Mouse (Mus musculus) Muller cell, postnatal 12 days (primary cell): ENCODE data around the gene Phykpl.

Experiments used
- DNase-seq: peaks from one replicate; pipeline ENCODE4 v3.0.0-alpha.2; 2015; ENCODE audit errors: inconsistent ontology term

The Phykpl gene

DNA sequence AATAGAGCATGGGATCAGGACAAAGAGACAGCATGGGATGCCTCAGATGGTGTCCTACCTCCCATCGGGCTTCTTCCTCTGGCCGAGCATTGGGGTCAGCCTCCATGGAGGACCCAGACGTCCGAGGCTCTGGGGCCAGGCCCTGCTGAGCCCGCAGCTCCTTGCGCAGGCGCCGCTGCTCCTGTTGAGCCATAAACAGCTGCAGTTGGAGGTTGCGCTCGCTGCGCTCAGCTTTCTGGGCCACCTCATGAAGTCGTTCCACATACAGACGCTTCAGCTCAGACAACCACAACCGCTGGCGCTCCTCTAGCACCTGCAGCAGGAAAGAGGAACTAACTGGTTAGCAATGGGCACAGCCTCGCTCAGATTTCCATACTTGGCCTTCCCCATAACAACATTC lies 59.7 kb downstream of the Phykpl start:
- DNase-seq = no peak

GRCm38 (mm10) chr11:51645293-51645692 lies 60.7 kb downstream of the Phykpl start:
- no peak for DNase-seq

DNA sequence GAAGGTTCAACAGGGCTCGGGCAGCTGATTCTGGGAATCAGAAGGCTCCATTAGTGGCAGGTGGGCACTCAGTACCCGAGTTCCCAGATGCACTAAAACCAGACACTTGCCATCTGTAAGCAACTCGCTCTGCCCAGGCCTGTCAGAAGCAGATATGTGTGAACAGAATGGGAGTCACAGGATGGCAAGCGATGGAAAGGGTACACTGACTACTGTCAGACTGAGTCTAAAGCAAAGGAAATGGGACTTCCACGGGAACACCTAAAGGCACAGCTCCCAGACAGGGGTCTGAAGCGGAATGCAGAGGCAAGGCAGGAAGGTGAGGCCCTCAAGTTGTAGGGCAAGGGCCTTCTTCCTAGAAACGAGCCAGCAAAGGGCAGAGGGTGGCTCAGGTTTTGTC lies 61.7 kb downstream of the Phykpl start:
- DNase-seq = no peak

DNA sequence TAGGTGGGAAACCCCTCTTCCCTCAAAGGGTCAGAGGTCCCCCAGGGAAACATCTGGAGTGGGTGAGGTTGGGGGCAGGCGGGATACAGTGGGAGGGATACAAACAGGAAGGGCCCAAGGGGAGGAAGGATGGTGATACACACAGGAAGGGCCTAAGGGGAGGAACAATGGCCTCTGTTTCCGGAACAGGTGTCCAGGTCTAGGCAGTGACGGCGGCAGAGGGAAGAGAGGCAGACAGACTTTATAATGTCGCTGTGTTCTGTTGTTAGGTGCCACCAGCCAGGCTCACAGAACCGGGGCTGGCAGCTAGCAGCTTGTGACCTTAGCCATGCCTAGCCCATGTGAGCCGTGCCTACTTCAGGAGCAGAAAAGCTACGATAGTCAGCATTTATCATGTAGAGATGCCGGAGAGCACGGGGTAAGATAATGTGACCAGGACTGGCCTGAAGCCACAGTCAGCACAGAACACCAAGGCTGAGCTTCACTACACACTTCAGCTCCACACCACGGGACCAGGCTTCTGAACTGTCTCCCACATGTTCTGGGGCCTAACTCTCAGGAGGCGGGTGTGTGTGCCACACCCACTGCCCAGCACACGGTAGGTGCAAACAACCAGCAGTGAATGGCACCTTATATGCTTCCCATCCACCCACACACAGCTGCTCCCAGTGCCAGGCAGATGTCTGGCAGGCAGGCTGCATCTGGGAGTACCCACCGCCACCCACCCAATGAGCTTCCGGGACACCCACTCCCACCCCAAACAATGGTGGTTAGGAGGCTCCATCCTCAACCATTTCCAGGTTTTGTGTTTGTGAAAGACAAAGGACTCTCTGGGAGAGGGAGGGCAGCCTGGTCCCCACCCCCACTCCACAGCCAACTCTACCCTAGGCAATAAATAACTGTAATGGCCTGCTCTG lies 62.5 kb downstream of the Phykpl start:
- no peak for DNase-seq

DNA sequence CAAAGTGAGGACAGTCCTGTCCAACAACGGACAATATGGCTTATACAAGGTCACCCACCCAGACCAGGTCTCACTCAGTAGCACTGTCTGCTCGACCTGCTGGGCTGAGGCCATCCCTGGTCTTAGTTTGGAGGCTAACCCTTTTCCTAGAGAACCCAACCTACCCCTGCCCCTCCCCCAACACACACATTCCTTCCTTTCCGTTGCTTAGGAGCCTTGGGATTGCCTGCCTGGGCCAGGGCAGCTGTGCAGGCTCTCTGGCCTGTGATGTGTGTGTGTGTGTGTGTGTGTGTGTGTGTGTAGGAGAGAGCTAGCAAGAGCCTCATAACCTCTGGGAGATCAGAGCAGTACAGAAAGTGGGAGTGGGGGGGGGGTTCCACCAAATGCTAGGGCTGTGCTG lies 64.0 kb downstream of the Phykpl start:
- DNase-seq = peak; percentile 16

DNA sequence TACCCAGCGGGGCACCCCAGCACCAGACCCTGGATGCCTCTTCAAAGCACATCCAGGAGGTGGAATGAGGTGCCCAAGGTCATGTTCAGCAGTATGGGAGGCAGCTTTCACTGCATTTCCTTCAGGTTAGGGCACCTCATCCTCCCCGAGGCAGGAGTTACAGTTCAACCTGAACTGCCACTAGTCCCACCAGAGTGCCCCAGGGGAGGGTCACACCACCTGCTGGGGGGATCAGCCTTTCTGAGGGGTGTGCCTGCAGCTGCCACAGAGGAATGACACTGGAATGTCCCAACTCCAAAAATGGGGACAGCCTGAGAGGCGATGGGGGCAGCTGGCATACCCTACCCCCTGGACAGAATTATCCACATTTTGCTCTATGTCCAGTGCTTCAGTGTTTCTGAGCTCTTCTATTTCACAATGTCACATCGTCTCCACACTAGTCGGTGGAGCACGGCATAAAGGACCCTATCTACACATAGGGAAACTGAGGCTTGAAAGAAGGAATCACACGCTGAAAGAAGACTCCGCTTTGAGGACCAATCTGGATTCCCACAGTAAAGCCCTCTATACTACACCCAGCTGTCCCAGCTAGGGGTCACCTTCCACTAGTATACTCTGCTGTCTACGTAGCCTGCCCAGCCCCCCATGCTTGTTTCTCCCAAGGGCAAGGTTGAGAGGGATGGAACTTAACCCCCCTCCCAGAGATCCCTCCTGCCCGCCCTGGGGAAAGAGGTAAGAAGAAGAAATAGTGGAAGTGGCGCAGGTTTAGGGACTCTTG lies 64.7 kb downstream of the Phykpl start:
- peak; percentile 9 for DNase-seq

GRCm38 (mm10) chr11:51649889-51650199 lies 65.3 kb downstream of the Phykpl start:
- DNase-seq = no peak

GRCm38 (mm10) chr11:51650261-51650660 lies 65.7 kb downstream of the Phykpl start:
- no peak for DNase-seq

DNA sequence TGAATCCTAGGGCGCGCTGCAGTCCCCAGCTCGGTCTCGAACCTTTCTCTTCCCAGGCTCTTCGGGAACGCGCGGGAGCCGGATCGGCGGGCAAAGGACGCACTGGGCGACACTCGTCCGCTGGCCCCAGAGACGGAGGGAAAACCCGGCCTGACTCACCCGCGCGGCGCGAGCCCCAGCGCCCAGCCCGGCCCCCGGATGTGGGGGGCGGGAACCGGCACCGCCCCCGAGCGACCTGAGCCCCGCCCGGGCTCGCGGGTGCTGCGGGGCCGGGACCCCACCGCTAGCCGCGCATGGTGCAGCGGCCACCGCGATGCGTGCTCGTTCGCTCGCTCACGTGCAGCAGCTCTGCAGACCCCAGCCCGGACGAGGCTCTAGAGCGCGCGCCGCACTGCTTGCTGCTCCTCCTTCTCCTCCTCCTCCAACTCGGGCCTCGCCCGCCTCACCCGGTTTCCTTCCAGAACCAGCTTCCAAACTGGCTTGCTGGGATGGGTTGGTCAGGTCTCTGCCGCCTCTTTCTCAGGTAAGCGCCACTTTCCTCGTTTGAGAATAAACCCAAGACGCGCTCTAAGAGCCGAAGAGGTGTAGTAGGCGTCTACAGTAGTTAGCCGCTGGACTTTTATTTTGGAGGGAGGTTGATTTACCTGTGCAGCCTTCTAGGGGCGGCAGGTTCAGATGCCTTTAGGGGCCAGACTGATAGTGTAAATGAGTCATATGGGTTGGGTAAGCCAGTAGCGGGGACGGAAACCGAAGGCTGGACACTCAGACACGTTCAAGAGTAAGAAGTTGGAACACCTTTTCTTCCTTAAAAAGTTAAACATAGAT lies 66.3 kb downstream of the Phykpl start, which contains the start of the genes N4bp3 and D930048N14Rik:
N4bp3 (minus strand) TSS at position 152 of the 825 bp plus-strand sequence.
D930048N14Rik (plus strand) TSS at position 264 of the 825 bp plus-strand sequence.
- peak; percentile 86 for DNase-seq

GRCm38 (mm10) chr11:51652889-51653418 lies 68.4 kb downstream of the Phykpl start:
- no peak for DNase-seq

DNA sequence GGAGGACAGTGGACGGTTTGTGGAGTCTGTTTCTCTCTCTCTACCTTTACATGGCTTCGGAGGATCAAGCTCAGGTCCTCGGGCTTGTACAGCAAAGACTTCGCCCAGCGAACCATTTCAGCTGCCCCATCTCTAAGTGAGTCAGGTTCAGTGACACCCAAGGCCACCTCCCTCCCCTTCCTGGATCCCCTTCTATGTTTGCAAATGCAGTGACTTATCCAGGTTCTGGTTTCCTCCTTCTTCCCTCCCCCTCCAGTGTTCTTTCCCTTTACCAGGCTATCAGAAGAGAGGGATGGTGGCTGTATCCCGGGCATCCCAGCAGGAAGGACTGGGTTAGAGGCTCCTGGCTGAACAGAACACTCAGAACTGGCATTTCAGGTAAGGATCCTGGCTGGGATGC lies 69.2 kb downstream of the Phykpl start:
- no peak for DNase-seq
